Mouse (Mus musculus): ENCODE measurements at regions not wholly inside any gene's neighbourhood (a gene's known extent, or its start where the extent isn't known, plus 50 kb on each side); places are given as distances from the start of the nearest gene placed in this dataset.
"Not testable (repeated sequence)": the region's sequence is repeated elsewhere in the genome, so short reads cannot be mapped to it uniquely, and the experiment has no call there.

DNA sequence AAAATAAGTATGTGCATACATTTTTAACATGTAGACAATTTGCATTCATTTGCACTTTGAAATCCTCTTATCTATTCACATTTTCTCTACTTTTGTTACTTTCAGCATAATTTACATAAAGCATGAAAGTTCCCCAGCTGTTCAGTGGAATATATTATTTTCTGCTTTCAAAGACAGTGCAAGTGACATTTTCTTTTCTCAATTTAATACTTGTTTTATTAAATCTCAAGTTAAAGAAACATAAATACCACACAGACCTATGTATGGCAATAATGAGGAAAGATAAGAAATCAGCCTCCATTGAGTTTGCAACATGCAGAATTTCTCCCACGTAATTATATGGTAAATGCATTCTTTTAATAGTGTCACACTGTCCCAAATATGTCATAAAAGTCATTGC lies 1168.1 kb upstream of the Gje1 start:
- DNase-seq (ENCODE audit: low spot score in 2 of 2): no peak

DNA sequence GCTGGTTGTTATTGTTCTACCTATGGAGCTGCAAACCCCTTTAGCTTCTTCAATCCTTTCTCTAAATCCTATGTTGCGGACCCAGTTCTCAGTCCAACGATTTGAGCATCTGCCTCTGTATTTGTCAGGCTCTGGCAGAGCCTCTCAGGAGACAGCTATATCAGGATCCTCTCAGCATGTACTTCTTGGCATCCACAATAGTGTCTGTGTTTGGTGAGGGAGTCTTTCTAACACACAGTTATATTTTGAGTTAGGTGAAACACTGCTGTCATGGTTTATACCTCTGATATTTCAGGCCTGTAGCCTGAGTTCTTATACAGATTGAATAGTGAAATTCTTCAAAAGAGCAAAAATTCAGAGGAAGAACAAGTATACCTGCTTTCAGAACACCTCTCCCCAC lies 1150.0 kb upstream of the Gje1 start:
- peak; percentile 19 to 28 for DNase-seq (ENCODE audit: low spot score in 2 of 2)

DNA sequence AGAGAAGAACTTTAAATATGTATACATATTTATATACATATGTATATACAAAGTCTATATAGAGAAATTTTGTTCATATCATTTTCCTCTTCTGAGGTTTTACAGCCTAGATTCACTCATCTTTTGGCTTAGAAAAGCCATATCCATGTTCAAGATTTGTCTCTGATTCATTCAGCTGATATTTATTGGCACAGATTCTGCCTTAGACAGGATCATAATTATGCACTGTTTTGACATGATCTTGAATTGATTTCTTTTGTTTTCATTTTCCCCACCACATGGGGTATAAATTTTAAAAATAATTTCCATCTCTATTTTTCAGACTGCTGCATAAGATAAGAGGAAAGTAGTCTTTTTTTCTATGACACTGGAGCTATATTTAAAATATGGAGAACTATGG lies 1148.9 kb upstream of the Gje1 start:
- DNase-seq (ENCODE audit: low spot score in 2 of 2): no peak

DNA sequence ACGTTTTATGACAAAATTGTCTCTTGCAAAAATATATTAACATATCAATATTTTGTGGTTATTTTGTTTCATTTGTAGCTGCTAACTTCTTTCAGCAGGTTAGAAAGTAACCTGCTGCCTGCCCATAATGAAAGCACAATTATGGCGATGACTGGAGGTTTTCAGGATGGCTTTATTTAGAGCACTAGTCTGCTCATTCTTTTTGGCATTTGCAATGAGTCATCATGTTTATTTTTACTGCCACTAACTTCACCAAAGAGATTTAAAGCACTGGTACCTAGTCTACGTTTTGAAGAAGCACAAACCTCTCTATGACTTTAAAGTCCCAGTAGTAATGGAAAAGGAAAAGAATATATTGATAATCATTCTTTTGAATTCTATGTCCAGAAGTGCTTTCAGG lies 1123.4 kb upstream of the Gje1 start:
- no peak for DNase-seq (ENCODE audit: low spot score in 2 of 2)

DNA sequence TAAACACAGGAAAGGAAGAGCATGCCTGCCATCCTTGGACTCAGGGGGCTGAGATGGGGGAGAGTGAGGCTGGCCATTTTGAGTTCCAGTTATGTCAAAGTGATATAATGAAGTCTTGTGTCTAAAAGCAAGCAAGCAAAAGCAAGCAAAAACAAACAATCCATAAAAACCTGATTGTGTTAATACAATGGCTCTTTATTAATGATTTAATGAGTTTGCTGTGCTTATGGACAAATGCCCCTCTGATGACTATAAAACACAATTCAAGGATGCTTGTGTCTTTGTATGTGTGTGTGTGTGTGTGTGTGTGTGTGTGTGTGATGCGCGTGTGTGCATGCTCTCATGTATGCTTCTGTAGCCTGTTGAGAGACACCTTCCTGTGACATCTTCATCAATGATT lies 1114.3 kb upstream of the Gje1 start:
- no peak for DNase-seq (ENCODE audit: low spot score in 2 of 2)

DNA sequence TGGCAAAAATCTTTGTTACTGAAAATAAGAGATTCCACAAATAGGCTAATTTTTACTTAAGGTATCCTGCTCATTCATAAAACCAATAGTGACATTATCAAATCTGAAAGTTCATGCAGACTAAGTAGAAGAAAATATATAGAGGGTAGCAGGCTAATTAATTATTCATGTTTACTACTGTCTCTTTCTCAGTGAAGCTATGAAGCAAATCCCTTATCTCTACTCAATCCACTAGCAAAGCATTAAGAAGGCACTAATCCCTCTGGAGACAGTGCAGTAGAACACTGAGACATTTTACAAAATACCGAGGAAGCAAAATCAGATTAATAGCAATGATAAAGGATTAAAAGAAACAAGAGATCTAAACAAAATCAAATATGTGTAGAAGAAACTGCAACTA lies 1107.4 kb upstream of the Gje1 start:
- DNase-seq (ENCODE audit: low spot score in 2 of 2): no peak

DNA sequence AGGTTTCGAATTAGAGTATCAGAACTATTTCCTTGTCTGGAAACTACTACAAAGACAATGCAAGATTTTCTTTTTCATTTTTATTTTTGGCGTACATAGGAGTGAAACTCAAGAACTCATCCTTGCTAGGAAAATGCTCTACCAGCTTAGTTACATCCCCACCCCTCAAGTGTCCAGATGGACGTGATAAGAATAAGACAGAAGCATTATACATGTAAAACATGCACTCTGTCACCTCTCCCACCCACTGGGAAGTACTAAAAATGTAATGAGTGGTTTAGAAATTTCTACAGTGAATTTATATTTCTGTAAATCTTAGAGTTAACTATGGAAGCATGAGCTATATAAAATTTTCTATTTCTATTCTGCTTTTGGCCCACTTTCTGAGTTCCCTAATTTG lies 1089.3 kb upstream of the Gje1 start:
- peak; percentile 28 to 30 for DNase-seq (ENCODE audit: low spot score in 2 of 2)

DNA sequence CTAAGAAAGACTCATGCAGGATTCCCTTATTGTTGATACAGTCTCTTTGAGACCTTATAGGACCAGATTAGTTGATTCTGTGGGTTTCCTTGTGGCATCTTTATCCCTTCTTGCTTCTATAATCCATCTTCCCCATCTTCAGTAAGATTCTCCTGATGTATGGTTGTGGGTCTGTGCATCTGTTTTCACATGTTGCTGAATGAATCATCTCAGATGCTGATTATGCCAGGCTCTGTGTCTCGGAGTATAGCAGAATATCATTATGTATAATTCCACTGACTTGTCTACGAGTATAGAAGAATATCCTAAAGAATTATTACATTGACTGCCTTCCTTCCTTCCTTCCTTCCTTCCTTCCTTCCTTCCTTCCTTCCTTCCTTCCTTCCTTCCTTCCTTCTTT lies 1087.8 kb upstream of the Gje1 start:
- peak in 1 of 2 experiments; percentile 4 for DNase-seq (ENCODE audit: low spot score in 2 of 2)

DNA sequence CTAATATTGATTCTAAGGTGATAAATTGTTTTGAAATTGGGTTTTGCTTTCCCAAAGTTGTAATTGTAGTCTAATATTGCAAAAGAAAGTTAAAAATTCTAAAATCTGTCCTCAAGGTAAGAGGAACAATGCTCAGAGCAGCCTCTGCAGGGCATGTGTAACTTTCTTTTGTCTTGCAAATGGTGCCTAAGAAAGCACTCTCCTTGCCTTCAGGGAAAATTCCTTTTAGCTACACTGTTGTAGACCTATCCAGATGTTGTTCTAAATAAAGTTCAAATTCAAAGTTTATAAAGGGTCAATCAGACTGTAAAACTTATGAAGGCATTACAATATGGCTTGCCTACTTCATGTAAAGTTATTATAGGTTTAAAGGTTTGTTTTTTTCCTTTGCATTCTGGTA lies 1075.2 kb upstream of the Gje1 start:
- DNase-seq (ENCODE audit: low spot score in 2 of 2): not testable (repeated sequence)

DNA sequence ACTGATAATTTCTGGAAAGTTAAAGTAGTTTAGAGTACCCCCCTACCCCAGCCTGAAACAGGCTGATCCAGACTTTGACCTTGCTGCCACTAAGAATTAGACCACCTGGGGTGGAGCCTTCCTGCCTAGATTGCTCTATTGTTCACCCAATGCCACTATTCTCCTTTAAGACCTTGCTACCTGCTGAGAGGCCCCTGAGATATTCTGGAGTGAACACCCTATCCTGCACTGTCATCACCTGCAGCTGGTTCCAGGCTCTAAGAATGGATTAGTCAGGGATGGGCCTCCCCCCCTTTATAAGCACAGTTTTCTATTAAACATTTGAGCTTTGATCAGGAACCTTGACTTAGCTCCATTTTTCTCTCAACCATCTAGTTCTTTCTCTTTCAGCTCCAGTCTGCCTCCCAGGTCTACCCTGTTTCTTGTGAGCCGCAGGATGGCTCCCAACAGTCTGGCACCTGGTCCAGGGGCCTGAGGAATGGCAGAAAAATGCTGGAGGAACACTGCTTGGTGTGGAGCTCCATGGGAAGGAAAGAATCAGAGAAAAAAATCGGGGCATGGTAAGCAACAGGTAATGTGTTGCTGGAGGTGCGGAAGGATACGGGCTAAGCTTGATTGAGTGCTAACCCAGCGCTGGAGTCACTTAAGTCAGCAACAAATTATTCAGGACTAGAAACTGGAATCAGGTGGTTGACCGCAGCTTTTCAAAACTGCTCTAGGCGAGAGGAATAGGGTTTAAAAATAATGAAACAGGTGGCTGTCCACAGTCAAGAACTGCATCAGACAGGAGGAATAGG lies 1073.7 kb upstream of the Gje1 start:
- no peak for DNase-seq (ENCODE audit: low spot score in 2 of 2)

DNA sequence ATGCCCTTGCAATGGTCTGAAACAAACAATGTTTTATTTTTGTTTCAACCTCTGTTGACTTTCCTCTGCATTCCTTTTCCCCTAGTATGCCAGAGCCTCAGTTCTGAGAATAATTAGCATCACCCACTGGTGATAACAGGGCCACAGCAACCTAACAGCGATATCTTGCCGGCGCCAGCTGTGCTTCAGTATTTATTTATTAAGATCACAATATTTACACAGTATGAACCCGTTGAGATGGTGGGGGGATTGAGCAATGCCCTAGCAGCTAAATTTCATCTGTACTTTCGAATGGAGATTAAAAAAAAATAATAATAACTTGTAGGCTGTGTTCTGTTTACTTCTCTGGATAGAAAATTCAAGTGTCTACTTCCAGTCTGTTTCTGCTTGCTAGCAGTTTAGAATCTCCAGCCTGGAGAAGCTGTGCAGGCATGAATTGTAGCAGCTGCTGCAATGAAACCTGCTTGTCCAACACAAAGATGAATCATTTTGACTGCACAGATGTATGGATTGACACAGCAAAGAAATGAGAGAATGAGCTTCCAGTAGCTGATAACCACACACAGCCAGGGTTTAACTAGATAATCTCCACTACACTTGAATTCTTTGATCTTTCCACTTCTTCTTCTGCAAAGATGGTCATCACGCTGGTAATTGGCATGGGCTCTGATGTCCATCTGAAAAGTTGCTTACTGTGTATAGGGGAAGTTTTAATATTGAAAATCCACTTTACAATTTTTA lies 1042.1 kb upstream of the Gje1 start:
- DNase-seq (ENCODE audit: low spot score in 2 of 2): peak in 1 of 2 experiments; percentile 2

DNA sequence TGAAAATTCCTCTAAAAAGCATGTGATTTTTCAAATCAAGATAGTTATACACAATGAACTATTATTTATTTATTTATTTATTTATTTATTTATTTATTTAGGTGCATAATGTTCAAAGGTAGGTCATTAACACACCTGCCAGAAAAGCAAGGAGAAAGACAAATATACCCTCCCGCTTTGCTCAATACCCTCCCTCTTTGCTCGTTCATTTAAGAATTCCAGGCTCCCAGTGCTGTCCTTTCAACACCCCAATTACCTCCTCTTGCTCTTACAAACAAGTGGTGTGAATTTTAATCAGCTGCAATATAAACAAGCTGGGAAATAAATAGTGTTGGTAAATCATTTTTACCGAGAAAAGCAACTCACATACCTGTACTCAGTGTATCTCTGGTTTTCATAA lies 1041.6 kb upstream of the Gje1 start:
- DNase-seq (ENCODE audit: low spot score in 2 of 2): no peak

DNA sequence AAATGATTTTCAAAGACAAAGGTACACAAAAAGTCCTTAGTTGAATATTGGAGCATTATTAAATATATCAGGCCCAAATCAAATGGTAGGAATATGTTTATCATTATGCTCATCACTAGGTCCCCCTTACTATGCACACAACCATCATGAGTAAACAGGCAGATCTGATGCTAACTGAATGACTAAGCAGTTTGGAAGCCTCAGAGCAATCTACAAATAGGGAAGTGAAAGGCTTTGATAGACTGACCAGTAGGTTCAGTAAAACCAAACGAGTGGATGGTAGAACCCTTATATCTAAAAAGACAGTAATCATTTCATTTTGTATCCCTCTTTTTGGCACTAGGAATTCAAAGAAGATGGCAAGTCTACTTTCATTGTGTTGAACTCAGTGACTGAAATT lies 1039.5 kb upstream of the Gje1 start:
- no peak for DNase-seq (ENCODE audit: low spot score in 2 of 2)

DNA sequence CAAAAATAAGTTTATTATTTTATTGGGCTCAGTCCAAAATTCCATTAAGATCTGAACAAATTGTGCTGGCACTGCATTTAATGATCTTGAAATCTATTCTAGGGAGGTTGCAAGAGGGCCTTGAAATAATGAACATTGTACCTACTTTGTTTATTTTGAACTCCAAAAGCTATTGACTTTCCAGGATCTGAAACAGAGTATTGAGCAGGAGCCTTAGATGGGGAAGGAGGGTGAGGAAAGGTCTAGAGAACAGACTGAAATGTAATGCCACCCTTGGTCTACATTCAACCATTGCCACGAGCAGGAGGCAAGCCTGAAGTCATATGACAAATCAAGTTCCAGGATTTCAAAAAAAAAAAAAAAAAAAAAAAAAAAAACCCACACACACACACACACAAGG lies 1028.9 kb upstream of the Gje1 start:
- no peak for DNase-seq (ENCODE audit: low spot score in 2 of 2)

DNA sequence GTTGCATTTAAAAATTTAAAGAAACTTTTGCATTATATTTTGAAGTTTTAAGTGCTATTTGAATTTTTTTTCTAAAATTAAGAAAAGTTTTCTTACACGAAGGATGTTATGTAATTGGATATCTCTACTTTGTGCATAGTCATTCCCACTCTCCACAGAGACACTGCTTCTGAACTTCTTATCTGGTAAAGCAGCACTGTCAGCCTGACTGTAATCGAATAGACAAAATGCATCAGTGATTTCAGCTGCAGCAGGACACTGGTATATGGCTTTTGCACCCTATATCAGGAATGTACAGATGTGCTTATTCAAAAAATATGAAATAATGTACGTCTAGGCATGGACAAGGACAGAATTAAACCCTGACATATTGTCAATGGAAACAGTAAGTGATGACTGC lies 1020.6 kb upstream of the Gje1 start:
- no peak for DNase-seq (ENCODE audit: low spot score in 2 of 2)

DNA sequence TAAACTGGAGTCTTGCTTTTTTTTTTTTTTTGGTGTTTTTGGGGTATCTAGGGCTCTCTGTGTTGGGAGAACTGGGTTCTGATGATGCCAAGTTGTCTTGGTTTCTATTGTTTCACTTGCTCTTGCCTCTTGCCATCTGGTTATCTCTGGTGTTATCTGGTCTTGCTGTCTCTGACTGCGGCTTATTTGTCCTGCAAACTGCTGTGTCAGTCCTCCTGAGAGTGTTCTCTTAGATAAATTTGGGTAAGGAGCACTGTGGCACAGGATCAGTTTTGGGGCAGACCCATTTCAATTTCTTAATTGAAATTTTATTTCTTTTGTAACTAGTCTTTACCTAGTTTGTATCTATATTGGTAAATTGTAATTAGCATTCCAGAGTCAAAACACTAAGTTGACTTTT lies 1013.3 kb upstream of the Gje1 start:
- no peak for DNase-seq (ENCODE audit: low spot score in 2 of 2)

DNA sequence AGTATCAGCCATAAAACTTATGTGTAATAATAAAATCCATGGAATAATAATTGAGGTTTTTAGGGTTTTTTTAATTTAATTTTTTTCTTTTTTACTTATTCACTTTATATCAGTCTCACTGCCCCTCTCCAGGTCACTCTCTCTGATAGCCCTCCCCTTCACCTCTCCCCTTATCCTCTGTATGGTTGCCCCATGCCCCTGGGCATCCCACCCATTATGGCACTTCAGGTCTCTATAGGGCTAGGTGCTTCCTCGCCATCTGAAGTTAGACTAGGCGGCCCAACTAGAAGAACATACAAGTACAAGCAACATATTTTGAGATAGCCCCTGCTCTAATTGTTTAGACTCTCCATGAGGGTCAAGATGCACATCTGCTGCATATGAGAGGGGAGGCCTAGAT lies 979.9 kb upstream of the Gje1 start:
- DNase-seq (ENCODE audit: low spot score in 2 of 2): no peak

DNA sequence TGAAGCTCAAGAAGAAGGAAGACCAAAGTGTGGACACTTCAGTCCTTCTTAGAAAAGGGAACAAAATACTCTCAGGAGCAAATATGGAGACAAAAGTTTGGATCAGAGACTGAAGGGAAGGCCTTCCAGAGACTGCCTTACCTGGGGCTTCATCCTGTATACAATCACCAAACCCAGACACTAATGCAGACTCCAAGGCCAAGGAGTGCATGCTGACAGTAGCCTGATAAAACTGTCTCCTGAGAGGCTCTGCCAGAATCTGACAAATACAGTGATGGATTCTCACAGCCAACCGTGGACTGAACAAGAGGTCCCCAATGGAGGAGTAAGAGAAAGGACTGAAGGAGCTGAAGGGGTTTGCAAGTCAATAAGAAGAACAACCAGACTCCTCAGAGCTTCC lies 979.0 kb upstream of the Gje1 start:
- DNase-seq (ENCODE audit: low spot score in 2 of 2): no peak

DNA sequence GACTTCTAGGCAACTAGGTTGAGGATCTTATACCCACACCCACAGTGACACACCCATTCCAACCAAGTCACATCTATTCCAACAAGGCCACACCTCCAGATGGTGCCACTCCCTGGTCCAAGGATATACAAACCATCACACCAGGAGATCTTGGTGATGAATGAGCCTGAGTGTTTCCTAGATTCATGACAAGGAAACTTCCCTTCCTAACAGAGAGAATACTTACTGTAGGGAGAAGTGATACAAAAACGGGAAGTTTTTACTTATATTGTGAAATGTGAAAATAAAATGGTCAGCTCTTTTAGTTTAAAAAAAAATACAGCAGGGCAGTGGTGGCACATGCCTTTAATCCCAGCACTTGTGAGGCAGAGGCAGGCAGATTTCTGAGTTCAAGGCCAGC lies 953.6 kb upstream of the Gje1 start:
- not testable (repeated sequence) for DNase-seq (ENCODE audit: low spot score in 2 of 2)

Data from left cerebral cortex, adult 9 months (tissue).